Mouse (Mus musculus) liver, embryonic 13.5 days (tissue): ENCODE measurements around the gene Fezf1. TPM values are rescaled to one million over a fixed set of nuclear protein-coding genes. Genes with fewer than 3 reads are reported as not detected.

Experiments
- ATAC-seq: fragments of 200-750 bp; cut with Nextera tagmentation; 2 replicates; pipeline ENCODE4 v1.8.0; 2017; ENCODE audit warnings: low read depth, mild to moderate bottlenecking, moderate number of reproducible peaks, moderate library complexity
- DNase-seq: peaks from one replicate; pipeline ENCODE4 v3.0.0; 2022
- H3K27ac ChIP-seq: fragments of 300-500 bp; sonication (generic); 2 replicates; pipeline ENCODE4 v1.5.1; 2015; ENCODE audit warnings: moderate library complexity, mild to moderate bottlenecking, inconsistent platforms
- H3K27me3 ChIP-seq: fragments of 300-500 bp; sonication (generic); 2 replicates; pipeline ENCODE4 v1.6.1; 2015; ENCODE audit warnings: mild to moderate bottlenecking, inconsistent platforms
- H3K36me3 ChIP-seq: fragments of 300-500 bp; sonication (generic); 2 replicates; pipeline ENCODE4 v1.6.1; 2015; ENCODE audit warnings: mild to moderate bottlenecking, inconsistent platforms
- H3K4me1 ChIP-seq: fragments of 300-500 bp; sonication (generic); replicated peaks from 2 replicates; pipeline ENCODE4 v1.6.1; 2015; ENCODE audit warnings: inconsistent platforms
- H3K4me2 ChIP-seq: fragments of 300-500 bp; sonication (generic); 2 replicates; pipeline ENCODE4 v1.6.1; 2015; ENCODE audit warnings: inconsistent platforms, mild to moderate bottlenecking, moderate library complexity
- H3K4me3 ChIP-seq: fragments of 300-500 bp; sonication (generic); replicated peaks from 2 replicates; pipeline ENCODE4 v1.5.1; 2015; ENCODE audit warnings: mild to moderate bottlenecking, inconsistent platforms
- H3K9ac ChIP-seq: fragments of 300-500 bp; sonication (generic); 2 replicates; pipeline ENCODE4 v1.6.1; 2015; ENCODE audit warnings: mild to moderate bottlenecking, inconsistent platforms
- H3K9me3 ChIP-seq: fragments of 300-500 bp; sonication (generic); replicated peaks from 2 replicates; pipeline ENCODE4 v1.6.1; 2016; ENCODE audit warnings: inconsistent platforms
- WGBS: fragments of 180-500 bp; shearing (Covaris S2); methylation state at CpG from one replicate; pipeline ENCODE4 v1.1.7; 2015; ENCODE audit not compliant: insufficient replicate concordance; 5-methylcytosine and 5-hydroxymethylcytosine counted together
- polyA plus RNA-seq: library from polyadenylated mRNA; unstranded; fragments of >200 nt; fragmentation: Nextera tagmentation; extraction: Ambion mirVana; gene quantifications from 2 replicates; pipeline ENCODE4 v1.2.1, GENCODE M21; 2015

The Fezf1 gene
- polyA plus RNA-seq, 1 experiment from 2014 or later: not detected

GRCm38 (mm10) chr6:23255161-23255560 is 7.0 kb upstream of the Fezf1 start:
- Histone ChIP-seq H3K27ac (no peak overlapping the region), H3K4me2 (no peak overlapping the region), H3K4me1 (no peaks in the 10 kb centered on the region), H3K9ac (no peak overlapping the region), H3K9me3 (no peaks in the 10 kb centered on the region), H3K4me3 (no peak overlapping the region), H3K36me3 (no peaks in the 10 kb centered on the region), H3K27me3 (peaks cover 90% of the 10 kb centered on the region)
- no peak for ATAC-seq
- 4% methylated on average over 8 of the region's 8 CpGs for WGBS
- DNase-seq: no peak

- H3K27ac ChIP-seq: no peak overlapping the region
- no peaks in the 10 kb centered on the region for H3K9me3 ChIP-seq
- no peak overlapping the region for H3K4me2 ChIP-seq
- no peaks in the 10 kb centered on the region for H3K36me3 ChIP-seq
- WGBS: 3% methylated on average over 11 of the region's 11 CpGs
- DNase-seq (no peak), ATAC-seq (no peak)
- no peaks in the 10 kb centered on the region for H3K4me1 ChIP-seq
- H3K4me3 ChIP-seq: no peak overlapping the region
- H3K27me3 ChIP-seq: peaks cover 90% of the 10 kb centered on the region
- H3K9ac ChIP-seq: no peak overlapping the region
These were observed 6.5 kb upstream of the Fezf1 start for GRCm38 (mm10) chr6:23254644-23255043.

DNA sequence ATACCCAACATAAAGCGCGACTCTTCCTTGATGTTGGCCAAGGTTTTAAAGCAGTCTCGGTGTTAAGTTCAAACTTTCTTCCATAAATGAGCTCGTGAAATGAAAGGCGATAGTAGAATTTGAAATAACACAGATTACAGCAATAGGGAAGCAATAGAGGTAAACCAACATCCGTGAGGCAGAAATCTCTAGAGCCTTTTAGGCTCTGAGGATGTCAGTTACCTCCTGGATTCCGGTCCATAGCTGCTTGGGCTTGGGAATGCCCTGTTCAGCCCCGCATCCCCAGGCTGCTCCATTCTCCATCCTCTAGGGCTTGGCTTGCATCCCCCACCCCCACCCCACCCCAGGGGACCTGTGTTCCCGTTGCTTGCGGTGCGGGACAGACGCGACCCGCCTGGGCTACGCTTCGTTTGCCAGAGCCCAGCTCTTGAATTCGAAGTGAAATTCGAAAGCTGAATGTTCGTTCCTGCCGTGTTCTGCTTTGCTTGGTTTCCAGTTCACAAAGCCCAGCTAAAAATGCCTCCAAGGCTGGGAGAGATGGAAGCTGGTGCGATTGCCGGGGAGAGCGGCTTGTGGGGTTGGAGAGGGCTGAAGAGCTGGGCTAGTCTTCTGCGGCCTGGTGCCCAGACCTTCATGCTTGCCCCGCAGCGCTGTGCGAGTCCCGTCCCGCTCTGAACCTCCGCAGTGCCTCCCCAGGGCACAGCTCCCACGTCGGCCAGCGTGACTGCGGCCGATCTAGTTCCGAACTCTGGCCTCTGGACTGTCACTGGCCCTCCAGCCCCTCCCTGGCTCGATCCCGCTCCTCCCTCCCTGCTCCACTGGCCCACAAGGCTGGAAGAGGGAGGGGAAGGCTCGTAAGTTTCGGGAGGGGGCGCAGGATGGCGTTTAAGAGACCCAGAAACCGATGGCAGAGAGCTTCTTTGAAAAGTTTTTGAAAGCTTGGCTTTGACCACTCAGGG is 5.5 kb upstream of the Fezf1 start:
- ATAC-seq: no peak
- WGBS: 2% methylated on average over 43 of the region's 43 CpGs

GRCm38 (mm10) chr6:23252196-23253135 is 4.3 kb upstream of the Fezf1 start:
- no peak overlapping the region for H3K9ac ChIP-seq
- no peak overlapping the region for H3K4me2 ChIP-seq
- H3K36me3 ChIP-seq: no peaks in the 10 kb centered on the region
- DNase-seq: no peak
- no peak for ATAC-seq
- no peaks in the 10 kb centered on the region for H3K9me3 ChIP-seq
- peaks cover 90% of the 10 kb centered on the region for H3K27me3 ChIP-seq
- H3K27ac ChIP-seq: no peak overlapping the region
- no peak overlapping the region for H3K4me3 ChIP-seq
- 4% methylated on average over 20 of the region's 20 CpGs for WGBS
- H3K4me1 ChIP-seq: no peaks in the 10 kb centered on the region

More for the DNA sequence above, 5.5 kb upstream of the Fezf1 start:
- peaks cover 90% of the 10 kb centered on the region for H3K27me3 ChIP-seq
- no peak overlapping the region for H3K4me3 ChIP-seq
- DNase-seq: no peak
- H3K4me2 ChIP-seq: no peak overlapping the region
- H3K9me3 ChIP-seq: no peaks in the 10 kb centered on the region
- H3K36me3 ChIP-seq: no peaks in the 10 kb centered on the region
- H3K27ac ChIP-seq: no peak overlapping the region
- no peak overlapping the region for H3K9ac ChIP-seq
- no peaks in the 10 kb centered on the region for H3K4me1 ChIP-seq

DNA sequence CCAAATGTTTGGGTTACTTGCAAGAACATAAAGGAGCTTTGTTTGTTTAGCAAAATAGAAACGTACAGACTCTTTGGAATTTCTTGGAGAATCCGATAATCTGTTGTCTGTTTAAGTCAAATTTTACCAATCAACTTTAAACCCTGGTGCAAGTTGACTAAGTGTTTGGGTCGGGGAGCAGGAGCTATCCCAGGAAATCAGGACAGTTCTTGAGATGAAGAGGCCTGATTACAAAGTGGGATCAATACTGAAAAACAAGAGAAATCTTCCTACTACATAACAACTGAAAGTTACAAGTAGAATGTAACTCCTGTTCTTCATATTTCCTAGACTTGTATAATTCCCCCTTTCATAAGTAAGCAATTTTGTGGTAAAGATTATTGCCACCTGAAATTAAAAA is 3.3 kb upstream of the Fezf1 start:
- no peak overlapping the region for H3K9ac ChIP-seq
- WGBS: 8% methylated on average over 3 of the region's 3 CpGs
- no peak for DNase-seq
- H3K4me3 ChIP-seq: no peak overlapping the region
- H3K36me3 ChIP-seq: no peaks in the 10 kb centered on the region
- H3K4me2 ChIP-seq: no peak overlapping the region
- no peaks in the 10 kb centered on the region for H3K4me1 ChIP-seq
- no peaks in the 10 kb centered on the region for H3K9me3 ChIP-seq
- peaks cover 94% of the 10 kb centered on the region for H3K27me3 ChIP-seq
- no peak overlapping the region for H3K27ac ChIP-seq
- no peak for ATAC-seq

DNA sequence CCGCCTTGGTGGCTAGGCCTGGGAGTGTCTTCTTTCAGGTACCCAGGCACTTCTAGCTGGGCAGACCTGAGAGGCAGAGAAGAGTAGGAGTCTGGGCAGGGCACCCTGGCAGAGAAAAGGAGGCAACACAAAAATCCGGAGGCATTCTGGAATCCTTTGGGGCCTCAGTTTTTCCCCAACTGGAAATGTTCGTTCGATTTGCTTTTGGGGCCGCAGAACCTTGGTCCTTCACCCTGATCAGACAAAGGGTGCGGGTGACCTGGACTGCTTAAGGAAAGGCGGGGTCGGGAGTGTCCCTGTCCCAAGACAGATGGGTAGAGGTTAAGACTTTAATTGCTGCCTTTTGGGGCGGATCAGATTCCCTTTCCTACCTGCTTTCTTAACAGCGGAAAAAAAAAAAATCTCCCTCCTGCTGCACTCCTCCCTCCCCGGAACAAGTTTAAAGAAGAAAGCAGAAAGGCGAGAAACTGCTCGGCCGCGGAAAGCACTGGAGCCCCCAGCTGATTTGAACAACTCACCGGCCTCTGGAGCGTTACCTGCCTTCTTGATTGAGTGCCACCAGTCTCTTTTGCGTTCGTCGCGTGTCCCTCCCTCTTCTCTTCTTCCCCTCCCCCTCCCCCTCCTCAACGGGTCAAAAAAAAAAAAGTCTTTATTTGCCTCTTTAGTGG is 2.3 kb upstream of the Fezf1 start:
- H3K36me3 ChIP-seq: no peaks in the 10 kb centered on the region
- DNase-seq: no peak
- H3K9ac ChIP-seq: no peak overlapping the region
- H3K4me1 ChIP-seq: no peaks in the 10 kb centered on the region
- 2% methylated on average over 22 of the region's 22 CpGs for WGBS
- H3K4me2 ChIP-seq: no peak overlapping the region
- no peak for ATAC-seq
- H3K4me3 ChIP-seq: no peak overlapping the region
- peaks cover 94% of the 10 kb centered on the region for H3K27me3 ChIP-seq
- H3K27ac ChIP-seq: no peak overlapping the region
- no peaks in the 10 kb centered on the region for H3K9me3 ChIP-seq

DNA sequence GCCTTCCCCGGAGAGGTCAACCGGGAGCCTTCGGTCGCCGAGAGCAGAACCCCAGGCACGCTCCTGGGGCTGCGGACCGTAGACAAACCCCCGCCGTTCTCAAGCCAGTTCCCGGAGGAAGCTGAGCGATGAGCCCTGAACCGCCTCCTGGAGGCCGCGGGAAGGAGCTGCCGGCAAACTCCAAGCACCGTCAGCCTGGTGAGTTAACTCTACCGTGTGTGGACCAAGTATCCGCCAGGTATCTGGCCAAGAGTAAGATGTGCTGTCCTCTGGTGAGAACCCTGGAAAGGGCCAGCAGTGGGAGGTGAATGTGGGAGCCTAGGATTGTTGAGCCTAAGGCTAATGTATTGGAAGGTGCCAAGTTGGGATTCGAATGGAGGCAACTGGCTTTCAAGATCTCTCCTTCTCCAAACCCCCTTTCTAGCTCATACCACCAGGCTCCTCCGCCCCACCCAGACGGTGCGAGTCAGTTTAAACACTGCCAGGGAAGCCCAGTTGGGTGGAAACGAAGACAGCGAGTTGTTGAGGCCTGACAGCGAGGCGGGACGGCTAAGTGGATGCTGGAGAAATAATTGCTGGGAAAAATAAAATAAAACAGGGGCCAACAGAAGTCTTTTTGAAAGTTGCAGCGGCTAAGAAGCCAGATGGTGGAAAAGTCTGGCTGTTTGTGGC is 1.6 kb upstream of the Fezf1 start:
- under 1% methylated on average over 29 of the region's 29 CpGs for WGBS
- DNase-seq (no peak), ATAC-seq (no peak)
- no peaks in the 10 kb centered on the region for H3K4me1 ChIP-seq
- H3K9ac ChIP-seq: no peak overlapping the region
- no peaks in the 10 kb centered on the region for H3K9me3 ChIP-seq
- H3K4me3 ChIP-seq: 0 out of 2 replicates have a peak overlapping the region, but pooled peaks have one; percentile 8
- H3K27ac ChIP-seq: no peak overlapping the region
- H3K36me3 ChIP-seq: no peaks in the 10 kb centered on the region
- peaks cover 93% of the 10 kb centered on the region for H3K27me3 ChIP-seq
- H3K4me2 ChIP-seq: peak overlapping the region; percentile 32; the same call in 1 of the 2 replicates

GRCm38 (mm10) chr6:23249053-23249401 is 865 bp upstream of the Fezf1 start:
- ATAC-seq: no peak
- peak overlapping the region; percentile 32 for H3K4me2 ChIP-seq

DNA sequence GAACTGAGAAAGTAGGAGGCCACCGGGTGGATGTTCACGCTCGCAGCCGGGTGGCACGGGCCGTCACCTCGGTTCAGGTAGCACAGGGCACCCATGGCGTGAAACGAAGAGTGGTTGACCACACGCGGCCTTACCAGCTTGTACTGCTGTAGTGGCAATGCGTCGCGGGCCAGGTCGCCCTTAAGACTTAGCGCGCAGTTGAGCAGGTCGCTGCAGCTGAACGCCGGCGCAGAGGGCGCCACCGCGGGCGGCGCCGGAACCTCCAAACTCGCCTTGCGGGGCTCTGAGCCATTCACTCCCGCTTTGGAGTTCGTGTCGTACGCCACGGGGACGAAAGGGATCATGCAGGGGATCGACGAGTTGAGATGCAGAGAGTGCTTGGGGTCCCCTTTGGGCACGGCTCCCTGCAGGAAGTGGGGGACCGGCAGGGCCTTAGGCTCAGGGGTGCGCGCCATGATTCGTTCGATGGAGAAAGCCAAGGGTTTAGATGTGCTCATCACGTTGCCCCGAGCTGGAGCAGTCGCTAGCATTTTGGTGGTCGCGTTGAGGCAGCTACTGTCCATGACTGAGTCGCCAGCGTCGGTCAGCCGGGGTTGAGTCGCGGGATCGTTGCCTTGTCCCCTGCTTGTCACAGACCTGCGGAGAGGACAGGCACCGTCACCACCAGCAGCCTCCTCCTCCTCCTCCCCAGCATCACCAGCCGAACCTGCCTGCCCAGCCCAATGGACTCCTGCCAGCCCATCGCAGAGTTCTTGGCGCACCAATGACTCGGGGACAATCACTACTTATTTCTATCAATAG is 450 bp downstream of the Fezf1 start:
- no peak overlapping the region for H3K4me3 ChIP-seq
- peak overlapping the region; percentile 28; the same call in 1 of the 2 replicates for H3K4me2 ChIP-seq
- H3K27ac ChIP-seq: no peak overlapping the region
- no peak for ATAC-seq
- H3K27me3 ChIP-seq: peaks cover 93% of the 10 kb centered on the region
- H3K9me3 ChIP-seq: no peaks in the 10 kb centered on the region
- no peaks in the 10 kb centered on the region for H3K36me3 ChIP-seq
- no peak for DNase-seq
- 1% methylated on average over 61 of the region's 61 CpGs for WGBS
- no peaks in the 10 kb centered on the region for H3K4me1 ChIP-seq
- no peak overlapping the region for H3K9ac ChIP-seq

More at GRCm38 (mm10) chr6:23249053-23249401, 865 bp upstream of the Fezf1 start:
- H3K27me3 ChIP-seq: peaks cover 93% of the 10 kb centered on the region
- H3K4me1 ChIP-seq: no peaks in the 10 kb centered on the region
- H3K9me3 ChIP-seq: no peaks in the 10 kb centered on the region
- no peak overlapping the region for H3K27ac ChIP-seq
- DNase-seq: no peak
- H3K4me3 ChIP-seq: no peak overlapping the region
- no peak overlapping the region for H3K9ac ChIP-seq
- no peaks in the 10 kb centered on the region for H3K36me3 ChIP-seq
- 2% methylated on average over 17 of the region's 24 CpGs for WGBS
